1 mouse cellular context compared by ENCODE assay signal in genomic region chr4:44705967-44706366, GRCm38 (mm10).
TF ChIP-seq lines count a peak whose summit lies in the region.

No protein-coding gene starts in this region.

TF ChIP-seq in CH12.LX, 34 proteins besides CTCF, POLR2A, EP300 and RAD21:
- TF ChIP-seq MAX (IDR thresholded peaks at IDR 0.05; ENCODE audit: low read length) (peak; percentile 75), POLR2AphosphoS2 (IDR thresholded peaks at IDR 0.05; ENCODE audit: low read depth, low read length) (peak; percentile 39; the same call in 1 of the 2 replicates), KAT2A (IDR thresholded peaks at IDR 0.05; ENCODE audit: insufficient replicate concordance, low read length) (peak; percentile 82), RCOR1 (conservative IDR thresholded peaks at IDR 0.05; ENCODE audit: low read depth, low read length) (peak; percentile 85), MAZ (IDR thresholded peaks at IDR 0.05; ENCODE audit: low read depth, low read length) (peak; percentile 96), MAFK (IDR thresholded peaks at IDR 0.05; ENCODE audit: insufficient replicate concordance, low read length) (0 out of 2 replicates have a peak, but pooled peaks have one; percentile 46), USF1 (IDR thresholded peaks at IDR 0.05; ENCODE audit: low read depth, low read length) (no peak), SMC3 (IDR thresholded peaks at IDR 0.05; ENCODE audit: low read depth, low read length) (peak; percentile 44), UBTF (IDR thresholded peaks at IDR 0.05; ENCODE audit: low read depth, low read length) (0 out of 2 replicates have a peak, but pooled peaks have one; percentile 24), ELF1 (IDR thresholded peaks at IDR 0.05; ENCODE audit: low read depth, low read length) (peak; percentile 91), ZKSCAN1 (IDR thresholded peaks at IDR 0.05; ENCODE audit: borderline replicate concordance, low read depth, low read length) (peak; percentile 31; the same call in 1 of the 2 replicates), ZNF384 (IDR thresholded peaks at IDR 0.05; ENCODE audit: low read depth, low read length) (0 out of 2 replicates have a peak, but pooled peaks have one; percentile 37), TCF12 (IDR thresholded peaks at IDR 0.05; ENCODE audit: low read depth, low read length) (peak; percentile 98), JUN (IDR thresholded peaks at IDR 0.05; ENCODE audit: insufficient read depth, low read depth, low read length) (no peak), ZMIZ1 (IDR thresholded peaks at IDR 0.05; ENCODE audit: low read depth, low read length) (peak; percentile 81), PAX5 (IDR thresholded peaks at IDR 0.05; ENCODE audit: low read length) (no peak), CHD2 (IDR thresholded peaks at IDR 0.05; ENCODE audit: low read length) (peak; percentile 95), USF2 (conservative IDR thresholded peaks at IDR 0.05; ENCODE audit: low read depth, low read length) (no peak), MXI1 (IDR thresholded peaks at IDR 0.05; ENCODE audit: low read depth, low read length) (peak; percentile 77), HCFC1 (IDR thresholded peaks at IDR 0.05; ENCODE audit: low read depth, low read length) (peak; percentile 65; the same call in 1 of the 2 replicates), CHD1 (IDR thresholded peaks at IDR 0.05; ENCODE audit: low read depth, low read length) (0 out of 2 replicates have a peak, but pooled peaks have one; percentile 46), IRF4 (IDR thresholded peaks at IDR 0.05; ENCODE audit: low read depth, low read length) (peak; percentile 89), E2F4 (IDR thresholded peaks at IDR 0.05; ENCODE audit: insufficient replicate concordance, low read depth, low read length) (no peak), MEF2A (IDR thresholded peaks at IDR 0.05; ENCODE audit: borderline replicate concordance, low read depth, low read length) (peak; percentile 92), NRF1 (IDR thresholded peaks at IDR 0.05; ENCODE audit: low read depth, low read length) (peak; percentile 34; the same call in 1 of the 2 replicates), NELFE (IDR thresholded peaks at IDR 0.05; ENCODE audit: low read depth, low read length) (peak; percentile 71; the same call in 1 of the 2 replicates), GABPA (IDR thresholded peaks at IDR 0.05; ENCODE audit: insufficient replicate concordance, low read depth, low read length) (no peak), JUND (conservative IDR thresholded peaks at IDR 0.05; ENCODE audit: low read depth, low read length) (0 out of 2 replicates have a peak, but pooled peaks have one; percentile 38), SIN3A (IDR thresholded peaks at IDR 0.05; ENCODE audit: low read length) (peak; percentile 97), MYC (IDR thresholded peaks at IDR 0.05; ENCODE audit: low read depth, low read length) (no peak), BHLHE40 (IDR thresholded peaks at IDR 0.05; ENCODE audit: low read depth, low read length) (peak; percentile 84), ZC3H11A (IDR thresholded peaks at IDR 0.05; ENCODE audit: low read depth, low read length) (no peak), TBP (conservative IDR thresholded peaks at IDR 0.05; ENCODE audit: low read depth, low read length) (peak; percentile 49; the same call in 1 of the 2 replicates), ETS1 (conservative IDR thresholded peaks at IDR 0.05; ENCODE audit: low read depth, low read length) (peak; percentile 97)
